In the genomic region with DNA sequence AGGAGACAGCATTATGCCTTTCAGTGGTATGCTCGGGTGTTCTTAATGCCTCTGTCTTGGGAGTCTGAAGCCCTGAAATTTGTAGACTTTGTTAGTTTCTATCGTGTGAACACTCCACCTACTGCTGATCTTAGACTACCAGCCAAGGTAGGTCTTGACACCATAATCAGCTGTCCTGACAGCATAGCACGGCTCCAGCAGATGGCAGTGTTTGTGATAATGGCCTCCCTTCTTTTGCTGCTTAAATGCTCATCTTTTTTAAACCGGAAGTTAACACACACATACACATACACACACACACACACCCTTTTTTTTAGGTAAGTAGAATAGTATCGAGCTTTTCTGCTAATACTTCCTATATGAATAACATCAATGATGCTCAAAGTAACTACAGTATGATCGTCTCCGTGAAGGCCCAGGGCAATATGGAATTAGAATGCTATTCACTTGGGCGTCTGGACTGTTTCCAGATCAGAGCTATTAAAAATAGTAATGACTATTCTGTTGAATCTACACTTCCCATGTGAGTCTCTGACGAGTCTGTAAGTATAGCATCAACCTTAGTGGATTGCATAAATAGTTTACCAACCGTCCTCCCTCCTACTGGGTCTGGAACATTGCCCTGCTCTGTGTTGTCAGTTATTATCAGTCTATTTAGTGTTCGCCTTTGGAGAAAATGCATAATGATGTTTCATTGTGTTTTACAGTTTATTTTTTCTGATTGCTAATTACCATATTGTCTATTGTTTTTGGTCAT, we compare ENCODE assay signal across 8 mouse cellular contexts.
DNase-seq lines count a peak whose midpoint lies in the region; ATAC-seq and TF ChIP-seq lines count a peak whose summit lies in the region.

No protein-coding gene starts in this region.

- no peak overlapping the region for H3K4me2 ChIP-seq in lung, postnatal 0 days (replicated peaks; ENCODE audit: low read depth, low read length)

- H3K36me3 ChIP-seq in heart, adult 2 months (ENCODE audit: control insufficient read depth, insufficient read depth, low read length) = peaks cover 6% of the 10 kb centered on the region; the same call in 1 of the 2 replicates
- H3K36me3 ChIP-seq in lung, postnatal 0 days (ENCODE audit: insufficient read depth, low read length) = no peaks in the 10 kb centered on the region

- TF ChIP-seq POLR2A in heart, adult 2 months (IDR thresholded peaks at IDR 0.05; ENCODE audit: insufficient read depth, low read depth, low read length) = no peak

- no peaks in the 10 kb centered on the region; the same call in 1 of the 2 replicates for H3K4me1 ChIP-seq in heart, adult 2 months (ENCODE audit: control insufficient read depth, insufficient read depth, low read length)
- no peaks in the 10 kb centered on the region for H3K4me1 ChIP-seq in lung, postnatal 0 days (ENCODE audit: insufficient read depth, low read depth, low read length)

- no peak for ATAC-seq in lung, postnatal 0 days
- no peak for ATAC-seq in activated CD4-positive, CD25-positive, alpha-beta regulatory T cell, adult 4 months

- TF ChIP-seq EP300 in heart, adult 2 months (IDR thresholded peaks at IDR 0.05; ENCODE audit: insufficient read depth, low read depth, low read length) = peak; percentile 76; the same call in 1 of the 2 replicates
- TF ChIP-seq EP300 in lung, postnatal 0 days (IDR thresholded peaks at IDR 0.05) = no peak

- H3K4me3 ChIP-seq in heart, adult 2 months = no peak overlapping the region
- no peak overlapping the region for H3K4me3 ChIP-seq in lung, postnatal 0 days (ENCODE audit: low read depth, low read length)

- TF ChIP-seq CTCF in heart, adult 2 months (IDR thresholded peaks at IDR 0.05) = peak; percentile 84
- peak; percentile 77 for TF ChIP-seq CTCF in lung, postnatal 0 days (IDR thresholded peaks at IDR 0.05)

- H3K9me3 ChIP-seq in lung, postnatal 0 days (ENCODE audit: low read length) = no peaks in the 10 kb centered on the region

- DNase-seq in heart, adult 2 months = peak; percentile 57 to 67
- DNase-seq in heart, postnatal 25 days (ENCODE audit: low spot score) = no peak
- DNase-seq in thymus, postnatal 0 days (ENCODE audit: low spot score) = peak; percentile 28
- DNase-seq in thymus, adult 18-20 months = no peak
- DNase-seq in cerebellum, adult 9-10 months = peak; percentile 78
- peak; percentile 63 to 68 for DNase-seq in heart, postnatal 14 days
- peak; percentile 56 for DNase-seq in lung, postnatal 0 days (ENCODE audit: low spot score)

- no peaks in the 10 kb centered on the region for H3K79me2 ChIP-seq in heart, adult 2 months (replicated peaks; ENCODE audit: control insufficient read depth, insufficient read depth, low read length)

- peak overlapping the region; percentile 3 for H3K27ac ChIP-seq in heart, adult 2 months
- H3K27ac ChIP-seq in lung, postnatal 0 days (ENCODE audit: low read length) = no peak overlapping the region

- intact Hi-C loops in heart, adult 2 months (cut with DNase I) = loop anchor here (2.0 to 5.0 kb wide), 3 partner anchors 64 to 216 kb away; no protein-coding TSS in a partner anchor
- intact Hi-C loops in heart, postnatal 25 days (cut with DNase I) = loop anchor here (5.0 to 10.0 kb wide), 3 partner anchors 62 to 126 kb away; no protein-coding TSS in a partner anchor
- intact Hi-C loops in heart, postnatal 14 days (cut with DNase I) = loop anchor here (2.0 to 5.0 kb wide), 4 partner anchors 64 to 221 kb away; no protein-coding TSS in a partner anchor

- no peaks in the 10 kb centered on the region for H3K27me3 ChIP-seq in heart, adult 2 months (ENCODE audit: control insufficient read depth, insufficient read depth, low read length)
- H3K27me3 ChIP-seq in lung, postnatal 0 days (replicated peaks; ENCODE audit: insufficient read depth, low read length) = no peaks in the 10 kb centered on the region

- H3K9ac ChIP-seq in heart, adult 2 months (ENCODE audit: low read depth, low read length) = no peak overlapping the region
- H3K9ac ChIP-seq in lung, postnatal 0 days (replicated peaks; ENCODE audit: low read depth) = no peak overlapping the region

- 41% methylated on average over 11 of the region's 11 CpGs for WGBS in heart, adult 2 months
- 58% methylated on average over 11 of the region's 11 CpGs for WGBS in lung, postnatal 0 days

Comparison
In these comparisons a context has a peak if more than half of its experiments do, and no peak if none do; other contexts are left out.
1. DNase-seq: peak in heart, adult 2 months (2 of 2), thymus, postnatal 0 days (single experiment), cerebellum, adult 9-10 months (single experiment), heart, postnatal 14 days (2 of 2) and lung, postnatal 0 days (single experiment); none in heart, postnatal 25 days (single experiment) and thymus, adult 18-20 months (0 of 2).